Mouse (Mus musculus): ENCODE results near the gene Dcaf6. TPM values are rescaled to one million over a fixed set of nuclear protein-coding genes. Genes with fewer than 3 reads are reported as not detected.

Dcaf6 gene
- total and polyA plus RNA-seq, 3 experiments: 8.2 to 17.1 TPM; not detected in 1

GRCm38 (mm10) chr1:165394836-165395235 is 65.4 kb downstream of the Dcaf6 start:
- H3K36me3 ChIP-seq (ENCODE audit: control insufficient read depth in 1 of 2, insufficient read depth in 2 of 2, low read length in 2 of 2): peaks cover 0 to 49% of the 10 kb centered on the region in 2 experiments; a peak in 2 of 4 replicates
- no peak for TF ChIP-seq POLR2AphosphoS2 (IDR thresholded peaks at IDR 0.05; ENCODE audit: low read length)
- TF ChIP-seq ELF1 (IDR thresholded peaks at IDR 0.05; ENCODE audit: low read depth, low read length): 0 out of 2 replicates have a peak, but pooled peaks have one; percentile 41
- TF ChIP-seq CHD2 (IDR thresholded peaks at IDR 0.05; ENCODE audit: low read length): no peak
- no peak for TF ChIP-seq CTCF (IDR thresholded peaks at IDR 0.05 in 2 of 3, conservative IDR thresholded peaks at IDR 0.05 in 1 of 3; ENCODE audit: control insufficient read depth in 1 of 3, insufficient read depth in 1 of 3, low read depth in 2 of 3, low read length in 3 of 3, poor library complexity in 1 of 3, severe bottlenecking in 1 of 3)
- no peak for TF ChIP-seq CHD1 (IDR thresholded peaks at IDR 0.05; ENCODE audit: low read depth, low read length)
- no peak for TF ChIP-seq MEF2A (IDR thresholded peaks at IDR 0.05; ENCODE audit: extremely low read depth, insufficient replicate concordance, low read depth, low read length, poor library complexity, severe bottlenecking)
- TF ChIP-seq JUND (IDR thresholded peaks at IDR 0.05; ENCODE audit: low read depth, low read length): no peak
- TF ChIP-seq SIN3A (IDR thresholded peaks at IDR 0.05; ENCODE audit: low read length): peak; percentile 87
- no peak for TF ChIP-seq SMC3 (IDR thresholded peaks at IDR 0.05; ENCODE audit: low read depth, low read length)
- no peak for TF ChIP-seq USF2 (IDR thresholded peaks at IDR 0.05; ENCODE audit: borderline replicate concordance in 1 of 2, insufficient read depth in 1 of 2, low read depth in 1 of 2, low read length in 2 of 2)
- TF ChIP-seq KAT2A (conservative IDR thresholded peaks at IDR 0.05; ENCODE audit: low read depth, low read length): no peak
- peak; percentile 93 for TF ChIP-seq GATA1 (IDR thresholded peaks at IDR 0.05; ENCODE audit: low read depth, low read length)
- TF ChIP-seq TCF12 (IDR thresholded peaks at IDR 0.05; ENCODE audit: low read depth, low read length): peak; percentile 78
- no peak for TF ChIP-seq ZKSCAN1 (IDR thresholded peaks at IDR 0.05; ENCODE audit: low read depth, low read length)
- TF ChIP-seq MXI1 (IDR thresholded peaks at IDR 0.05; ENCODE audit: low read depth, low read length): no peak
- TF ChIP-seq POLR2AphosphoS5 (IDR thresholded peaks at IDR 0.05; ENCODE audit: borderline replicate concordance, low read depth, low read length): no peak
- TF ChIP-seq POLR2A (IDR thresholded peaks at IDR 0.05; ENCODE audit: control insufficient read depth in 1 of 2, insufficient read depth in 1 of 2, low read depth in 1 of 2, low read length in 2 of 2, poor library complexity in 1 of 2): peak in 1 of 2 experiments; percentile 54; a peak in 2 of 4 replicates
- TF ChIP-seq RCOR1 (IDR thresholded peaks at IDR 0.05; ENCODE audit: low read depth, low read length): peak; percentile 76
- peak; percentile 57 for TF ChIP-seq HCFC1 (IDR thresholded peaks at IDR 0.05; ENCODE audit: low read depth, low read length)
- TF ChIP-seq UBTF (IDR thresholded peaks at IDR 0.05; ENCODE audit: borderline replicate concordance, insufficient read depth, low read depth, low read length): no peak
- TF ChIP-seq MYB (IDR thresholded peaks at IDR 0.05; ENCODE audit: low read depth, low read length): no peak
- TF ChIP-seq NRF1 (IDR thresholded peaks at IDR 0.05; ENCODE audit: insufficient read depth, low read depth, low read length, poor library complexity, severe bottlenecking): no peak
- TF ChIP-seq ETS1 (IDR thresholded peaks at IDR 0.05; ENCODE audit: low read depth, low read length): peak; percentile 95
- no peak for TF ChIP-seq E2F4 (IDR thresholded peaks at IDR 0.05; ENCODE audit: borderline replicate concordance, low read depth, low read length)
- peak; percentile 47; the same call in 1 of the 2 replicates for TF ChIP-seq MYC (IDR thresholded peaks at IDR 0.05; ENCODE audit: low read depth, low read length)
- TF ChIP-seq ZNF384 (IDR thresholded peaks at IDR 0.05; ENCODE audit: low read depth, low read length): no peak
- no peak for TF ChIP-seq USF1 (IDR thresholded peaks at IDR 0.05; ENCODE audit: low read depth, low read length)
- TF ChIP-seq BHLHE40 (IDR thresholded peaks at IDR 0.05; ENCODE audit: borderline replicate concordance, low read depth, low read length): no peak
- TF ChIP-seq ZMIZ1 (IDR thresholded peaks at IDR 0.05; ENCODE audit: low read depth, low read length): no peak
- no peak for TF ChIP-seq RAD21 (IDR thresholded peaks at IDR 0.05; ENCODE audit: low read depth, low read length)
- no peak for TF ChIP-seq NELFE (IDR thresholded peaks at IDR 0.05; ENCODE audit: low read depth, low read length)
- TF ChIP-seq TAL1 (IDR thresholded peaks at IDR 0.05; ENCODE audit: low read length): peak; percentile 47; the same call in 1 of the 2 replicates
- TF ChIP-seq MAZ (IDR thresholded peaks at IDR 0.05; ENCODE audit: low read depth, low read length): no peak
- TF ChIP-seq EP300 (IDR thresholded peaks at IDR 0.05; ENCODE audit: low read depth in 1 of 2, low read length in 2 of 2): peak; percentile 86 to 88
- TF ChIP-seq ZC3H11A (IDR thresholded peaks at IDR 0.05; ENCODE audit: low read depth, low read length): no peak
- no peak for TF ChIP-seq MAFK (IDR thresholded peaks at IDR 0.05; ENCODE audit: borderline replicate concordance, low read depth, low read length)
- no peak for TF ChIP-seq GABPA (IDR thresholded peaks at IDR 0.05; ENCODE audit: low read depth, low read length)
- TF ChIP-seq MAX (IDR thresholded peaks at IDR 0.05; ENCODE audit: low read length): no peak; the same call in 1 of the 2 replicates

More at GRCm38 (mm10) chr1:165394836-165395235, 65.4 kb downstream of the Dcaf6 start:
- DNase-seq (ENCODE audit: low read depth, low spot score): peak; percentile 83
- no peaks in the 10 kb centered on the region for H3K9me3 ChIP-seq (replicated peaks; ENCODE audit: insufficient read depth, low read length)
- H3K27ac ChIP-seq (ENCODE audit: control insufficient read depth, low read depth, low read length): peak overlapping the region; percentile 97
- H3K79me2 ChIP-seq (ENCODE audit: control insufficient read depth, insufficient read depth, low read length, poor library complexity): no peaks in the 10 kb centered on the region
- no peak overlapping the region for H3K4me3 ChIP-seq (ENCODE audit: control insufficient read depth in 1 of 2, insufficient read depth in 1 of 2, low read depth in 2 of 2, low read length in 2 of 2)
- peaks cover 28 to 33% of the 10 kb centered on the region in 2 experiments for H3K4me1 ChIP-seq (ENCODE audit: control insufficient read depth in 1 of 2, insufficient read depth in 2 of 2, low read length in 2 of 2)
- H3K9ac ChIP-seq (ENCODE audit: control insufficient read depth, low read depth, low read length, poor library complexity, severe bottlenecking): peak overlapping the region; percentile 40
- H3K27me3 ChIP-seq (ENCODE audit: control insufficient read depth in 1 of 2, insufficient read depth in 2 of 2, low read length in 2 of 2): no peaks in the 10 kb centered on the region
